Mouse (Mus musculus) thymus, postnatal 0 days (tissue): ENCODE data around the gene Npnt. TPM values are rescaled to one million over a fixed set of nuclear protein-coding genes. Genes with fewer than 3 reads are reported as not detected.
A peak's percentile ranks its signal among the peaks of the same experiment; 100 is the strongest.

ENCODE experiments used
- DNase-seq: peaks from one replicate; pipeline ENCODE4 v3.0.0-alpha.2; 2015; ENCODE audit warnings: low spot score
- polyA plus RNA-seq: library from polyadenylated mRNA; unstranded; fragments of >200 nt; fragmentation: Nextera tagmentation; extraction: Ambion mirVana; gene quantifications from 2 replicates; pipeline ENCODE4 v1.2.1, GENCODE M21; 2015

Gene Npnt
- polyA plus RNA-seq, result 14.4 and 15.7 TPM in 2 replicates

DNA sequence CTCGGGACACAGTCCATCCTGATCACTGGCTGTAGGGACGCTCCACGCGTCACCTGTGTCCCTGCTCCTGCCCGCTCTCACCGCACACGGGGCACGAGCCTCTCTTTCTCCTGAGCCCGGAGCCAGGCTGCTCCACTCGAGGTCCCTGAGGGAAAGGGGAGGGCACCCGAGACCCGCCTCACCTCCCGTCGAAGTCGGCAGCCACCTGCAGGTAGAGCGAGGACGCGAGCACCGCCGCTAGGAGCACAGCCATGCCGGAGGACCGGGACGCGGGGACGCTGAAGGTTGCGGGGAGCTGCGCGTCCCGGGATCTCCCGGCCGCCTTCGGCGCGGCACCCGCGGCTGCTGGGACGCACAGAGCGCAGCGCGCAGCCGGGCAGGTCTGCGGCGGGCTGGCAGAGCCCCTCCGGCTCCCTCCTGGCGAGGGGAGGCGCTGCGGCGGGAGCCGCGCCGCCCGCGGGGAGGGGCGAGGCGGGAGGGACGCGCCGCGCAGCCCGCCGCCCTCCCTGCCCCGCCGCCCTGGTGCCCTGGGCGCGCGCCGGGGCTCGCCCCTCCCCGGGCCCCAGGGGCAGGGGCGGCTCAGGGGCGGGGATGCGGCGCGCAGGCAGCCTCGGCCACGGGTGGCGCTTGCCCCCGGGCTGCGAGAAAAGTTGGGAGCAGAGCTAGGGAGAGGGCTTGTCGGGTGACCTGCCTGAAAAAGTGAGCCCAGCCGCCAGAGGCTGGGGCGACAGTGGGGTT is at the start of gene Npnt:
Gene Npnt (minus strand): TSS at position 501 of the 738 bp plus-strand sequence.
- peak; percentile 55 for DNase-seq

- no peak for DNase-seq
Observed at GRCm38 (mm10) chr3:132996299-132996698, 46.2 kb upstream of the Npnt start.

- no peak for DNase-seq
Observed at GRCm38 (mm10) chr3:132995904-132996267, 45.8 kb upstream of the Npnt start.

- DNase-seq, result no peak
Observed at GRCm38 (mm10) chr3:132995172-132995903, 45.2 kb upstream of the Npnt start.

DNA sequence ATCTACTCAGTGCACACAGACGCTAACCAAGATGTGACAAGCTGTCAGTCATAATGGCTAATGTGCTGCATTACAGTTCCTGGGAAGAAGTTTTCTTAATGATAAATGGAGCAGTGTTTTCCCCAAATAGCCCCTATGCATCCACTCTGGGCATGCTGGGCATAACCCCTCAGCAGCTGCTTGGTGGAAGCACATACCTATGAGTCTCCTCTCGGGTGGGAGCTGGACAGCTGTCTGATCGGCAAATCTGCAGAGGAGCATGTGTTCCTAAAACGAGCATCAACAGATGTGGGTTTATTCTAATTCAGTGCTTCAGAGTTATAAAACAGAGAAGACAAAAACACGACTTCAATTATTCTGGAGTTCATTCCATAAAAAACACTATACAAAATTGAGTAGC is 36.1 kb upstream of the Npnt start:
- no peak for DNase-seq

- no peak for DNase-seq
Observed at GRCm38 (mm10) chr3:132983845-132984485, 33.9 kb upstream of the Npnt start.

GRCm38 (mm10) chr3:132981968-132982367 is 31.9 kb upstream of the Npnt start:
- DNase-seq, result no peak

DNA sequence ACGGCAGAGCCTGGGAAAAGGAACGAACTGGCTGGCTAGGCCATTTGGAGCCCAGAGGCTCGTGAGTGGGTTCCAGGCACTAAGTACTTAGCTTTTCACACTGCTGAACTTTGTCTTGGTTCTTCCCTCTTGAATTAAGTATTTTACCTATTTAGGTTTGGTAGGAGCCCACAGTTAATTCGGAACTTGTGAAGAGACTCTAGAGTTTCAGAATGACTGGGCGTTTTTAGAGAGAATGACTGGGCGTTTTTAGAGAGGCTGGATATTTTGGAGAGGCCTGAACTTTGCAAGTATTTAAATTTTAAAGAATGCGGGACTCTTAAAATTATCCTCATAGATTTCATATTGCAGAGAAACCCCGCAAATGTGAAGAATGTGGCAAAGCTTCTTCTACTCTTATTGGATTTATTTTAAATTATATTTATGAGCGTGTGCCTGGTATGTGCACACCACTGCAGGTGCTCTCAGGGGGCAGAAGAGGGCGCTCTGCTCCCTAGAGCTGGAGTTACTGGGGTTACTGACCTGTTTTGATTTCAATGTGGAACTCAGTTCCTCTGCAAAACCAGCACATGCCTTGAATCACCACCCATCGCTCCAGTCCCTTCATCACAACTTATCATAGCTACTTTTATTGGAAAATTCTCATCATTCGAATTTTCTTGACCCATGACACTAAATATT is 29.8 kb upstream of the Npnt start:
- DNase-seq, result no peak

DNA sequence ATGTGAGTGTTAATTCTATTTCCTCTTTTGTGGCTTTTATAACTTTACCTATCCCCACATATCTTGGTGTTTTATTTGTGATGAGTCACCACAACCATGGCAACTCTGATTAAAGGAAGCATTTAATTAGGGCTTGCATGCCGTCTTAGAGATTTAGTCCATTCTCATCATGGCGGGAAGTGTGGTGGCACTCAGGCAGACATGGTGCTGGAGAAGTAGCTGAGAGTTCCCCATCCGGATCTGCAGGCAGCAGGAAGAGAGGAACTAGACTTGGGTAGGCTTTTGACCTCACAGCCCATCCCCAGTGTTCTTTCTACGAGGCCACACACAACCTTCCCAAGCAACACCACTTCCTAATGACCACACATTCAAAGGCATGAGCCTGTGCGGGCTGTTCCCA is 16.2 kb upstream of the Npnt start:
- no peak for DNase-seq

DNA sequence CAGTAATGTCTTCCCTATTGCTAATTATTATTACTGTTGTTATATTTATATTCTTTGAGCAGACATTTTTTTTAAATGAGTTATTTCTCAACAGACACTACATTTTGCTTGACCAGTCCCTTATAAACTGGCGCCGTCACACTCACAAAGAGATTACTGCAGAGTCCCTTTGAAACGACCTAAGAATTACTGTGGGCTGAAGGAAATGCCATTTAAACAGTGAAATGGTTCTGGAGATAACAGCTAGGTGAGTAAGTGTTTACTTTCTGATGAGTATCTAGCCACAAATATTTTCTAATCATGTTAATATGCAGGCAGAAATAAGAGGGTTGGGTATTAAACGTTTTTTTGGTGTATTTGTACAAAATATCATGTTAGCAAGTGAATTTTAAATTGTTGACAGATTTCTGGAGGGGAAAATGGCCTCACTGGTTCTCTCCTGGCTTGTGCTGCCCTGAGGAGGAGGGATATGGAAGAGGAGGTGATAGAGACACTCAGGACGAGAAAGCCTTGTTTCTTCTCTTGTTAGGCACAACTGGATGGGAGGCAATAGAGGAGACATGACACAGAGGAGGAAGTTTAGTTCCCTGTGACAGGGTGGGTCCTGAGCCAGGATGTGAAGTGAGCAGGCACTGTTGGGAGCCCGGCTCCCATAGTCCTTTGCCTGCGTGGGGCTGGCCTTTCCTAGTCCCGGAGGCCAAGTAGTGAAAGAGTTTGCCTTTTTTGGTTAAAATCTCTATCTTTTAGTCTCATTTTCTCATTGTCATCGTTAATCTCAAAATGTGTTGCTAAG is 14.8 kb upstream of the Npnt start:
- no peak for DNase-seq

DNA sequence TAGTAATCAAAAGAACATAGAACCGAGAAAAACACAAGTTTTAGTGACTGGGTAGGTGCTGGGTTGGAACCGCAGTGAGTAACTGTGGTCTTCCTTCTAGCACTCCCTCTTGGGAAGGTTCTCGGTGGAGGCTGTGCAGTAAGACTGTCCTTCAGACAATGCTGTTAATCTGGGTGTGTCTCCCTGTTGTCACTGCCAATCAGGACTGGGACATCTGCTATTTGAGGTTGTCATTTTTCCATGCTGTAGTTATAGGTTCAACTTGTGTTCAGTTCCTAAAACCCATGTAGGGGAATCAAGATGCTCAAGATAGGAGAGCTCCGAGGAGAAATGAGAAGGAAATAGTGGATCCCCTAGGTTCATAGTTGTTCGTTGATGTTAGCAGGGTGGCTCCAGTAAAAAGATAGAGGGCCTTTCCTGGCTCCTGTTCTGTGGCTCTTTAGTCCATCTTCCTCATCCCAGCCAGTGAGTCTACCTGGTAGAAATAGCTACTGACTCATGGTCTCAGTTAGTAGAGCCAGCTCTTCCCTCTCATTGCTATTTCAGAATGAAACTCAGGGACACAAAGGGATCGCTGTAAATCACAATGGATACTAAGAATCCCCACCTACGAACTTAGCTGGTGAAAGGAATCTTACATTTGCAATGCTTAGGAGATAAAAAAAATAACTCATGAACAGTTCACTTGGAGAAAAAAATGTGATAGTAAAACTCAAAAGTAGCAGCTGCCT is 12.7 kb upstream of the Npnt start:
- no peak for DNase-seq

DNA sequence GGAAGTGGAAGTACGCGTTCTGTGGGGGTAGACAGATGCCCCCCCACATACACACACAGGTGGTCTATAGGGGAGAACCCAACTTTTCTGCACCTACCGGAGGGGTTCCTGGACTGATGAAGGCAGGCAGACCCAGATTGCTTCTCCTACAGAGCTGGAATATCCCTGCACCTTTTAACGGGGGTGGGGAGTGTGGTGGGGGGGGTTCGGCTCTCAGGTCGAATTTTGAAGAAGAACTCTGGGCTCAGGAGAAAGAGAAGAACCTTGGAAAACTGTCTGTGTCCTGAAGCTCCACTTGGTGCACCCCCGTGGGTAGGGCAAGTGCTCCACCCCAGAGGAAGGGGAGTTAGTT is 414 bp upstream of the Npnt start:
- DNase-seq, result no peak

DNA sequence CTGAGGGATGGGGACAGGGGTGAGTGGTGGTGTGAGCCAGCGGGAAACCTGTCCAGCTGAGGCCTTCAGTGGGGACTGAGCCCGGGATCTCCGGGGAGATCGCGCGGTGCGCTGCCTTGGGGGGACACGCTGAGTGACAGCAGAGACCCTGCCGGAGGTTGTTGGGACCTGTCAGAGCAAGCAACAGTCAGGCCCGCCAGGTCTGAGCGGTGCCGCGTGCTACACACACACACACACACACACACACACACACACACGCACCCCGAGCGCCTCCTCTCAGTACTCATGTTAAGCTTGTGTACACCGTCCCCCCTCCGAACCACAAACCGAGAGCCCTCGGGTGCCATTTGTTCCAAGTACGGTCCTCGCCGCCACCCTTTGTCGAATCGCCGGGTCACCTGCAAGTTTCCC is 706 bp downstream of the Npnt start:
- DNase-seq, result peak; percentile 30

DNA sequence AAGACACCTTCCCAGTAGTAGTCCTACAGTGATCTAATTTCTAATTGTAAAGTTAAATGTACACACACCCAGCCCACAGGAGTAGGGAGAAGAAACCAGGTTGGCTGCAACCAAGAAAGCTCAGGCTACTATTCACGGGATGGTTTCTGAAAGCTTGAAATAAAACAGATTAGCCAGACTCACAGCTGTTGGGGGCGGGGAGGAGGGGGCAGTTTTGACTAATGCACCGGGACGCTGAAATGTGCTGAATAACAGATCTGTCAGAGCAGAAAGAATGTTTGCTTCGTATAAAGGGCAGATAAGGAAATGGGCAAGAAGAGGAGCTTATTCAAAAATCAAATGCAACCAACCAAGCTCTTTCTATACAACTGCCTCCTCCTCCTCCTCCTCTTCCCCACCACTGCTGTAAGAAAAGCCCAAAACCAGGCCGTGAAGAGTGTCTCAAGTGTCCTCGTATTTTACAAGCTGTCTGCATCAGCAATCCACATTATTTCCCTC is 1.7 kb downstream of the Npnt start:
- DNase-seq, result no peak

- no peak for DNase-seq
Observed at GRCm38 (mm10) chr3:132946086-132946485, 4.0 kb downstream of the Npnt start.

- DNase-seq, result no peak
Observed at GRCm38 (mm10) chr3:132945669-132946068, 4.4 kb downstream of the Npnt start.

GRCm38 (mm10) chr3:132944609-132945008 is 5.5 kb downstream of the Npnt start:
- no peak for DNase-seq

DNA sequence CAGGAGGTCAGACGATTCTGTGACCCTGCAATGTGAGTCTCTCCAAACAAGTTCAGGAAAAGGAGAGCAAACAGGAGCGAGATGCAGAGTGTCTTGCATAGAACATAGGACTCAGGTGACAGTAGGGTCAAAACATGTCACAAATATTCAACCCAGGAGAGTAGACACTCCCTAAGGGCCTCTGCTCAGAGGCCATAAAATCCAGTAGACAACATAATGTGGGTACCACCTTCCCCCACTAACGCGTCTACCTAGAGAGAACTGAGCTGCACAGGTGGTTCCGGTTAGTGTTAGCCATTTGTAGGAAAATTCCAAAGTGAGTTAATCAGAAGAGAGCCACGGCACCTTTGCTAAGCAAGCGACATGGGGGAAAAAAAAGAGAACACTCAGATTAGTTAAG is 5.9 kb downstream of the Npnt start:
- DNase-seq, result no peak

DNA sequence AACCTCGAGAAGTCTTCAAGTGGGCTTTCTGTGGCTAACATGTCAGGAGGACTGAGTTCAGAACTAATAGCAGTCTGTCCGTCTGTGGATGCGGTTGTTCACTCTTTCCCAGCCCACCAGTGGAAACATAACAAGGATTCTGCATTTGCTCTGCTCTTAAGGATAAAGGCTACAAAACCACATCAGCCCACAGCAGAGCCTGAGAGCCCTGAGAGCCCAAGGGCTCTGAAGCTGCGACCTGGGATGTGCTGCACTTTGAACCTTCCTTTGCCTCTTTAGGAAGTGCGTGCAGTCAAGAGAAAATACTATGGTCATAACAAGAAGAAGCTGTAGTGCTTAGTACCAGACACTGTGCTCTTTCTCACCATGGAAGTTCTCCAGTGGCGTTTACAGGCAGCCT is 7.3 kb downstream of the Npnt start:
- no peak for DNase-seq
